Mouse (Mus musculus) hindbrain, embryonic 15.5 days (tissue): Measurements from ENCODE around the gene Adck1. TPM values are rescaled to one million over a fixed set of nuclear protein-coding genes. Genes with fewer than 3 reads are reported as not detected.
"Not testable (repeated sequence)": the region's sequence is repeated elsewhere in the genome, so short reads cannot be mapped to it uniquely, and the experiment has no call there.

Experiments
- ATAC-seq: fragments of 200-750 bp; cut with Nextera tagmentation; 2 replicates; pipeline ENCODE4 v1.8.0; 2017; ENCODE audit warnings: low read depth, moderate number of reproducible peaks, moderate TSS enrichment; ENCODE audit not compliant: low FRiP score
- H3K27ac ChIP-seq: fragments of 300-500 bp; sonication (generic); replicated peaks from 2 replicates; pipeline ENCODE4 v1.5.1; 2015; ENCODE audit warnings: mild to moderate bottlenecking, inconsistent platforms
- H3K27me3 ChIP-seq: fragments of 300-500 bp; sonication (generic); 2 replicates; pipeline ENCODE4 v1.6.1; 2015; ENCODE audit warnings: control low read depth, inconsistent platforms
- H3K36me3 ChIP-seq: fragments of 300-500 bp; sonication (generic); 2 replicates; pipeline ENCODE4 v1.6.1; 2015; ENCODE audit warnings: control low read depth, inconsistent platforms
- H3K4me1 ChIP-seq: fragments of 300-500 bp; sonication (generic); replicated peaks from 2 replicates; pipeline ENCODE4 v1.6.1; 2015; ENCODE audit warnings: control low read depth, inconsistent platforms
- H3K4me2 ChIP-seq: fragments of 300-500 bp; sonication (generic); 2 replicates; pipeline ENCODE4 v1.6.1; 2015; ENCODE audit warnings: moderate library complexity, mild to moderate bottlenecking, inconsistent platforms
- H3K4me3 ChIP-seq: fragments of 300-500 bp; sonication (generic); 2 replicates; pipeline ENCODE4 v1.5.1; 2015; ENCODE audit warnings: mild to moderate bottlenecking, inconsistent platforms
- H3K9ac ChIP-seq: fragments of 300-500 bp; sonication (generic); 2 replicates; pipeline ENCODE4 v1.6.1; 2015; ENCODE audit warnings: inconsistent platforms
- H3K9me3 ChIP-seq: fragments of 300-500 bp; sonication (generic); 2 replicates; pipeline ENCODE4 v1.6.1; 2016; ENCODE audit warnings: control low read depth, inconsistent platforms
- WGBS: fragments of 180-500 bp; shearing (Covaris S2); methylation state at CpG from one replicate; pipeline ENCODE4 v1.1.7; 2015; 5-methylcytosine and 5-hydroxymethylcytosine counted together
- polyA plus RNA-seq: library from polyadenylated mRNA; unstranded; fragments of >200 nt; fragmentation: Nextera tagmentation; extraction: Ambion mirVana; gene quantifications from 2 replicates; pipeline ENCODE4 v1.2.1, GENCODE M21; 2015

The Adck1 gene
- polyA plus RNA-seq = 36.4 and 38.0 TPM in 2 replicates

DNA sequence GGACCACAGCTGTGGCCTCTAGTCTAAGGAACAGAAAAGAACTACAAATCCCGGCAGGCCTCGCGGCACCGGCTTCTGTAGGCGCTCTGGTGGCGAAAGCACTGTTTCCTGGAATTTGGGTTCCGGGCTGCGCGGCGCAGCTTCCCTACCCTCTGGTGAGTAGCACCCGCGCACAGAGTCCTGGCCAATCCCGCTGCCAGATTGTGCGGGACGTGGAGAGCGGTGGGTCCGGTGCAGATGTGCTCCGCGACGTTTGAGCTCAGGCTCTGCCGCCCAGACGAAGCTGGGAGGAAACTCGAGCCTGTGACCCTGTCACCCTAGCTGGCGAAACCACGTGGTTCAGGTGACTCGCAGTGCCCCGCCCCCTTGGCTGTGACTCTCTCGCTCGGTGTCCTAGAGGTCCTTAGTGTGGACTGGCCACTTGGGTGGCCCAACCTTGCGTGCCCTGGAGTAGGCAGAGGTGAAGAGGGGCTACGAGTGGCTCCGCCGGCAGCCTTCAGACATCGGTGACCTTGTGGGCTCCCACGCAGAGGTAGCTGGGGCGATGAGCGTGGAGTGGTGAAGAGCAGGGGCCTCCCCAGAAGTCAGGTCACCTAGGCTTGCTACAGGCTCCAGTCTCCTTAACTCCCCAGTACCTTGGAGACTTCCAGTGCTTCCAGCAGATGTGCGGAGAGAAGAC, at the start of gene Adck1:
Gene Adck1, plus strand, starts transcription at position 114 of the 679 bp plus-strand sequence.
- Histone ChIP-seq H3K4me2 (peak within 1 kb of the TSS; percentile 82), H3K27me3 (no peaks in the 10 kb centered on the region), H3K4me3 (peak within 1 kb of the TSS; percentile 53), H3K36me3 (no peaks in the 10 kb centered on the region), H3K4me1 (peaks cover 14% of the 10 kb centered on the region), H3K9me3 (no peaks in the 10 kb centered on the region), H3K27ac (peak within 1 kb of the TSS; percentile 75), H3K9ac (peak within 1 kb of the TSS; percentile 67)
- peak; percentile 97 for ATAC-seq
- WGBS = under 1% methylated on average over 38 of the region's 38 CpGs

DNA sequence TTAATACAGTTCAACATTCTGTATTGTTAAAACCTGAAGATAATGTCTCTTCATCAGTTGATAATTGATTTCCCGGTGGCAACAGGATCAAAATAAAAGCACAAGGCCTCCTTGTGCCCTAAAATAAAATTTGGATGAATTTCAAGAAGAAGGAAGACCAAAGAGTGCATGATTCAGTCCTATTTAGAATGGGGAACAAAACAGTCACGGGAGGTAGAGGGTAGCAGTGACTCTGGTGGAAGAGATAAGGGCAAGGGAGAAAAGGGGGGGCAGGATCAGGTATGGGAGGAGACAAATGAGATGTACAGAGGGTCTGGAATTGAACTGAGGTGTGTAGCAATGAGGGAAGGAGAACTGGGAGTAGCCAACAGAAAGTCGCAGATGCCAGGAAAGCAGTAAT, 45.8 kb upstream of the Adck1 start:
- H3K4me2 ChIP-seq = no peak overlapping the region
- H3K36me3 ChIP-seq = no peaks in the 10 kb centered on the region
- ATAC-seq = no peak
- no peaks in the 10 kb centered on the region for H3K9me3 ChIP-seq
- H3K4me3 ChIP-seq = no peak overlapping the region
- no peaks in the 10 kb centered on the region for H3K4me1 ChIP-seq
- H3K27me3 ChIP-seq = no peaks in the 10 kb centered on the region
- WGBS = 79% methylated on average over 3 of the region's 3 CpGs
- no peak overlapping the region for H3K9ac ChIP-seq
- no peak overlapping the region for H3K27ac ChIP-seq

DNA sequence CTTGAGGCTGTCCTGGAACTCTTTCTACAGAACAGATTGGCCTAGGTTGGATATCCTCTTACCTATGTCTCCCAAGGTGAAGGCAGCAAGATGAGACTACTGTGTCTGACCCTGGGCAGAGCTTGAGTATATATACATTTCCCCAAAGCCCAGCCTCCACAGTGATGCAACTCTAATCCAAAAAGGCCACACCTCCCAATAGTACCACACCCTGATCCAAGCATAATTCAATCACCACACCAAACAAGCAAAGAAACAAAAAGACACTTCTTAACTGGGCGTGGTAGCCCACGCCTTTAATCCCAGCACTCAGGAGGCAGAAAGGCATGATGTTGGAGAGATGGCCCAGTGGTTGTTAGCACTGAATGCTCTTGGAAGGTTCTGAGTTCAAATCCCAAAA, 36.4 kb upstream of the Adck1 start, which contains the start of gene Gm5039:
Gene Gm5039, minus strand, starts transcription at position 101 of the 400 bp plus-strand sequence.
- H3K4me1 ChIP-seq, H3K27ac ChIP-seq: not testable (repeated sequence)
- WGBS = 88% methylated on average over 2 of the region's 2 CpGs

DNA sequence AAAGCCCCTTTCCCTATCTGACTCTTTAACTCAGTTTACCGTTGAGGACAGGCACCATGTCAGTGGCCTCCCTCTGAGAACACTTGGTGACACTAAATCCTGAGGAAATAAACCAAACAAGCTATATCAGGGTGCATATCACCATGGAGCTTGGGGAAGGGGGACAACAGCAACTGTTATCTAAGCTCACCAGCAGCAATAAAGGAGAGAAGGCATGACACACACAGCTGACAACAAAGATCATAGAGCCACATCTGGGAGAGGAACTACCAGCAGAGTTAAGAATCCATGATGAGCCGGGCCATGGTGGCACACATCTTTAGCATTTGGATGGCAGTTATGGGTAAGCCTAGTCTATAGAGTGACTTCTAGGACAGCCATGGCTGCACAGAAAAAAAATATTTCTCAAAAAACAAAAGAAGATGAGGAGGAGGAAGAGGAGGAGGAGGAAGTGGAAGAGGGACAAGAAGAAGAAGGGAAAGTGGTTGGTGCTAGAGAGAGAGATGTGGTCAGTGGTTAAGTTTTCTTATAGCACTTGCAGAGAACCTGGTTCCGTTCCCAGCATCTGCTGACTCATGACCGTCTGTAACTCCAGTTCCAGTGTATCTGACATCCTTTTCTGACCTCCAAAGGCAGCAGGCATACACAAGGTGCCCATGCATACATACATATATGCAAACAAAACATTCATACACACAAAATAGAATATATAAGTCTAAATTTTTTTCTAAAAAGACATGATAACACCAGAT, 23.5 kb upstream of the Adck1 start:
- H3K4me3 ChIP-seq, H3K27me3 ChIP-seq, H3K27ac ChIP-seq, H3K36me3 ChIP-seq, H3K9ac ChIP-seq, ATAC-seq, H3K4me2 ChIP-seq, H3K9me3 ChIP-seq, H3K4me1 ChIP-seq: not testable (repeated sequence)
- WGBS = 79% methylated on average over 4 of the region's 4 CpGs

More for the DNA sequence above, 36.4 kb upstream of the Adck1 start, which contains the start of gene Gm5039:
- not testable (repeated sequence) for ATAC-seq, H3K4me3 ChIP-seq, H3K9ac ChIP-seq, H3K9me3 ChIP-seq, H3K36me3 ChIP-seq, H3K27me3 ChIP-seq, H3K4me2 ChIP-seq

DNA sequence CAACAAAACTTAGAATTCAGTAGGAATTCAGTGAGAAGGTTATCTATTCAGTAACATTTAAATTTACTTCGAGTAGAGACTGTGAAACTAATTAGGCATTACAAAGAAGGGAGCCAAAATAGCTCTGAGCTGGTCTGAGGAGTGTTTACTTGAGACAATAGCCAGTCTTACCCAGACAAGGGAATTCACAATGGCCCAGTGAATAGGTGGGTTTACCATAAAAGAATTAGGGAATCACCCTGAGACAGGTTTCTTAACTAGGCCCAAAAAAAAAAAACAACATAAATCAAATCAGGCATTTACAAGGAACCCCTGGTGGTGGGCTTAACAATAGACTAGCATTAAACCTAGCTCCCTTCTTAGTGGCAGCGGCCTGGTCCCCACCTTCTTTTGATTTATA, 19.1 kb upstream of the Adck1 start:
- 22% methylated on average over 2 of the region's 2 CpGs for WGBS
- not testable (repeated sequence) for H3K9ac ChIP-seq, H3K36me3 ChIP-seq, H3K27me3 ChIP-seq, H3K4me3 ChIP-seq, ATAC-seq, H3K9me3 ChIP-seq, H3K27ac ChIP-seq, H3K4me1 ChIP-seq, H3K4me2 ChIP-seq

DNA sequence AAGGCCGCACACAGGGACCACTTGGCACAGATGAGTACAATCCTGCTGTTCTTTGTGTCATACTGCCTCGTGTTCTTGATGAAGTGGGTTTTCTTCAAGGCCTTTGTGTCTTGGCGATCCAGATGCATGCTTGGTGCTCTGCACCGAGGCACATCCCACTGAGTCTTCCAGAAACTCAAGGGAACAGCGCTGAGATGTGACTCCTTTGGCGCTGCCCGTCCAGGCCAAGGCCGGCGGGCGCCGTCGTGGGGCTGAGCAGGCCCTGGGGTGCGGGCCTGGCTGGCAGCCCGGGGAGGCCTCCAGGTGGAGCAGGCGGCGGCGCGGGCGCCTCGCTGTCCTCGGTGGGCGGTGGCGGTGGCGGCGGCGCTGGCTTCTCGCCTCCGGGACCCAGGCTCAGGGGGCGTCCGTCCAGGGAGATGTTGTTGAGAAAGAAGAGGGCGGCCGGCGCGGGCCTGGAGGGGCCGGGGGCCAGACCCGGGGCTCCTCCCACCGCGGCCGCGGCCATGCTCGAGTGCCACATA, 6.1 kb upstream of the Adck1 start:
- Histone ChIP-seq H3K27me3 (no peaks in the 10 kb centered on the region), H3K9me3 (no peaks in the 10 kb centered on the region), H3K36me3 (no peaks in the 10 kb centered on the region), H3K27ac (no peak overlapping the region), H3K4me2 (peak overlapping the region; percentile 50), H3K9ac (no peak overlapping the region), H3K4me1 (no peaks in the 10 kb centered on the region), H3K4me3 (peak overlapping the region; percentile 26)
- WGBS = 17% methylated on average over 41 of the region's 41 CpGs
- ATAC-seq = peak; percentile 38; the same call in 1 of the 2 replicates

DNA sequence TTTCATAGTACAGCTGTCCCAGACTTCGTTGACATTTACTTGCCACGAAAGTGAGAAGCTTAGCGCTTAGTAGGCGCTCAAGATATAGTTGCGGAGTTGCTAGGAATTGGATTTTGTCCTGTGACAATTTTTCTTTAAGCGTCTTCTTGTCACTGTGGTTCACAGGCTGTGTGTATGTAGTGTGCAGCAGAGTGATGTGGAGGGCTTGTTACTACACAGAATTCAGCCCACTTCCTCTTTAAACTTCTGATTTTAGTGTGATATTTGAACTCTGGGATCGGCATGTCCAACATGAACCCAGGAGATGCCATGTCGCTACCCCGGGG, 729 bp downstream of the Adck1 start:
- Histone ChIP-seq H3K27ac (peak overlapping the region; percentile 75; the same call in 1 of the 2 replicates), H3K4me2 (peak overlapping the region; percentile 82), H3K9me3 (no peaks in the 10 kb centered on the region), H3K9ac (peak overlapping the region; percentile 67), H3K36me3 (no peaks in the 10 kb centered on the region), H3K4me3 (peak overlapping the region; percentile 53), H3K27me3 (no peaks in the 10 kb centered on the region), H3K4me1 (peaks cover 14% of the 10 kb centered on the region)
- WGBS = 62% methylated on average over 9 of the region's 9 CpGs
- ATAC-seq = no peak

DNA sequence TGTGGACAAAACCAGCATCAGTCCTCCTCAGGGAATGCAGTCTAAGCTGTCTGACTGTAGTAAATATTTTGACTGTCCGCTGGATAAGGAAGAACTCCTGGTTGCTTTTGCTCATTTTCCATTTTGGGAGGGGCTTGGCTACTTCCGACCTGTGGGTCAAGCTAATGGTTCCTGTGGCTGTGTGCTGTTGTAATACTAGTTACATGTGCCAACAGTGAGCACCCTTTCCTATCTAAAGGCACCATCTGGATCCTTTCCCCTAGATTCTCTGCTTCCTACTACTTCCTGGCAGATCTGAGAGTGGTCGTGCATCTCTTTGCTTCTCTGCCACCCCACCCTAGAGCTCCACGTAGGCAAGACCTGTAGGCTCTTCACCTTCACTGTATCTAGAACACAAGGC, 7.3 kb downstream of the Adck1 start:
- Histone ChIP-seq H3K4me2 (no peak overlapping the region), H3K9ac (no peak overlapping the region), H3K4me3 (no peak overlapping the region), H3K27me3 (no peaks in the 10 kb centered on the region), H3K36me3 (no peaks in the 10 kb centered on the region), H3K9me3 (no peaks in the 10 kb centered on the region), H3K27ac (no peak overlapping the region), H3K4me1 (peaks cover 7% of the 10 kb centered on the region; the same call in 1 of the 2 replicates)
- WGBS = 92% methylated on average over 4 of the region's 4 CpGs
- ATAC-seq = no peak

DNA sequence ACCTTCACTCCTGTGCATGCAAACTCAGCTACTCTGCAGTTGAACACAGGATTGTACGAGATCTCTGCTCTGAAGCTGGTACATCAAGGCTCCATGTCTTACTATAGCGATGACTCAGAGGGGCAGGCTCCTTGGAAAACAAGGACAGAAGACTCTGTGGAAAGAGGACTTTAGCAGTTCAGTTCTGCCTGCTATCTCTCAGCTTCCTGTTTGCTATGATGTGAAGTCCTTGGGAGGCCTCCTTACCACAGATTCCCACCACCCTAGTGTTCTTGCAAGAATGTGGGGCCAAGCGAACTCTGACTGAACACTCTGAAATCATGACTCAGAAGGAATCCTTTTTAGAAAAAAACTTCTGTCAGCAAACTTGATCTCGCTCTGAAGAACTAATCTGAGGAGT, 8.3 kb downstream of the Adck1 start:
- no peak for ATAC-seq
- no peaks in the 10 kb centered on the region for H3K36me3 ChIP-seq
- no peak overlapping the region for H3K27ac ChIP-seq
- no peak overlapping the region for H3K4me2 ChIP-seq
- H3K9me3 ChIP-seq = no peaks in the 10 kb centered on the region
- H3K4me1 ChIP-seq = peaks cover 7% of the 10 kb centered on the region; the same call in 1 of the 2 replicates
- no peak overlapping the region for H3K4me3 ChIP-seq
- H3K9ac ChIP-seq = no peak overlapping the region
- 87% methylated on average over 4 of the region's 4 CpGs for WGBS
- no peaks in the 10 kb centered on the region for H3K27me3 ChIP-seq

DNA sequence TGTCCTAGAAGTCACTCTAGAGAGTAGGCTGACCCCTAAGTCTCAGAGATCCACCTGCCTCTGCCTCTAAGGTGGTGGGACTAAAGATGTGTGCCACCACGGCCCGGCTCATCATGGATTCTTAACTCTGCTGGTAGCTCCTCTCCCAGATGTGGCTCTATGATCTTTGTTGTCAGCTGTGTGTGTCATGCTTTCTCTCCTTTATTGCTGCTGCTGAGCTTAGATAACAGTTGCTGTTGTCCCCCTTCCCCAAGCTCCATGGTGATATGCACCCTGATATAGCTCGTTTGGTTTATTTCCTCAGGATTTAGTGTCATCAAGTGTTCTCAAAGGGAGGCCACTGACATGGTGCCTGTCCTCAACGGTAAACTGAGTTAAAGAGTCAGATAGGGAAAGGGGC, 9.3 kb downstream of the Adck1 start:
- not testable (repeated sequence) for H3K27me3 ChIP-seq, H3K4me2 ChIP-seq, H3K36me3 ChIP-seq, ATAC-seq, H3K4me3 ChIP-seq, H3K27ac ChIP-seq, H3K4me1 ChIP-seq, H3K9ac ChIP-seq, H3K9me3 ChIP-seq
- WGBS = 86% methylated on average over 4 of the region's 4 CpGs

DNA sequence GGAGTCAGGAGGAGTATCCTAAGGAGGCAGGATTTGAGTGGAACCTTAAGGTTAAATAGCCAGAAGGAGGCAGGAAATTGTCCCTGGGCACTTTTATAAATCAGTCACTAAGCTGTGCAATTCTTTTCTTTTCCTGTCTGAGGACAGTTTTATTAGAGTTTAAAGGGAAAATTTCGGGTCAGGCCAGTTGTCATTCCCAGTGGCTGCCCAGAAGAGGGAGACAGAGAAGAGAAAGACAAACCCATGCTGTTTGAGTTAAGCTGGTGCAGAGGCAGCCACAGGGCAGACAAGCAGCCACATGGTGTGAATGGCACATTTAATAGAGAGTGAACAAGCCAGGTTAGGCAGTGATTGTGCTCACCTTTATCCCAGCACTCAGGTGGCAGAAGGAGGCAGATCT, 10.0 kb downstream of the Adck1 start:
- 14% methylated on average over 1 of the region's 1 CpGs for WGBS
- H3K4me1 ChIP-seq = not testable (repeated sequence)

DNA sequence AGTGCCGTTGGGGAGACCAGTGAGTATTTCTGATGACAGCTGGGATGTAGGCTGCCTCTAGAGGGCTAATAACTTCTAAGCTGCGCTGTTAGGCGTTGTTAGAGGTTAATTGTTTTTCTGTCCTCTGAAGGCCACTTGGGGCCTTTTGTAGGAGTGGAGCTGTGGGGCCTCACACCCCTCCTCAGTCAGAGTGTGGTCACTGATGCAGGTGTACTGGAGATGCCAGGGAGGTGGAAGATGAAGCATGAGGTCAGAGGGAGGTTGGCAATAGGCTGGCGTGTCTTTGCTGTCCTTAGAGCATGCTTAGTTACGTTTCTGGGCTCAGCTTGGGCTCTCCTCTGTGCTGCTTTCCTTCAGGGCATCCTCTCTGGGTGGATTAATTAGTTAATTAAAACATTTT, 11.7 kb downstream of the Adck1 start:
- Histone ChIP-seq H3K4me1 (peaks cover 7% of the 10 kb centered on the region; the same call in 1 of the 2 replicates), H3K27me3 (no peaks in the 10 kb centered on the region), H3K4me3 (no peak overlapping the region), H3K4me2 (no peak overlapping the region), H3K9ac (no peak overlapping the region), H3K36me3 (no peaks in the 10 kb centered on the region), H3K27ac (no peak overlapping the region), H3K9me3 (no peaks in the 10 kb centered on the region)
- 64% methylated on average over 5 of the region's 5 CpGs for WGBS
- ATAC-seq = peak; percentile 38; the same call in 1 of the 2 replicates

More for the DNA sequence above, 10.0 kb downstream of the Adck1 start:
- H3K9me3 ChIP-seq, H3K4me2 ChIP-seq, H3K27ac ChIP-seq, H3K27me3 ChIP-seq, H3K4me3 ChIP-seq, H3K9ac ChIP-seq, ATAC-seq, H3K36me3 ChIP-seq: not testable (repeated sequence)
